Mouse (Mus musculus) gastrocnemius, adult 2 months (tissue): ENCODE results near the gene Extl2. TPM values are rescaled to one million over a fixed set of nuclear protein-coding genes. Genes with fewer than 3 reads are reported as not detected.

Experiments
- DNase-seq: peaks from one replicate; pipeline ENCODE4 v3.0.0; 2022
- H3K27ac ChIP-seq: fragments of 200-600 bp; 2 replicates; pipeline ENCODE4 v1.8.1; 2022; ENCODE audit warnings: mild to moderate bottlenecking
- H3K4me3 ChIP-seq: fragments of 200-600 bp; 2 replicates; pipeline ENCODE4 v1.8.1; 2022; ENCODE audit warnings: mild to moderate bottlenecking, moderate library complexity
- CTCF ChIP-seq: fragments of 200-600 bp; IDR thresholded peaks from 2 replicates; pipeline ENCODE4 v1.8.1; 2022; ENCODE audit warnings: antibody characterized with exemption, mild to moderate bottlenecking, moderate library complexity
- intact Hi-C: fragments of 180-260 bp; cut with DNase I; formaldehyde crosslinking; loops from one replicate; pipeline ENCODE4 v1.15.1; 2025
- total RNA-seq, 2 experiments: library from RNA; stranded (reverse); gene quantifications; 2 replicates each; pipeline ENCODE4 v1.2.3; 2021

Extl2 gene
- total RNA-seq, 2 experiments from 2014 or later: 8.7 to 11.6 TPM

- Histone ChIP-seq H3K4me3 (no peak overlapping the region), H3K27ac (no peak overlapping the region)
- intact Hi-C loops: loop anchor here (2.0 to 5.0 kb wide), 3 partner anchors 266 to 382 kb away; no protein-coding TSS in a partner anchor
- DNase-seq: no peak
- peak; percentile 75 for TF ChIP-seq CTCF
These were observed 28.3 kb upstream of the Extl2 start for GRCm38 (mm10) chr3:115979000-115979399.

- intact Hi-C loops: no loop called here
These were observed 24.0 kb upstream of the Extl2 start for GRCm38 (mm10) chr3:115983217-115983616.

GRCm38 (mm10) chr3:115984653-115985052 is 22.6 kb upstream of the Extl2 start:
- intact Hi-C loops: no loop called here
- DNase-seq: no peak
- H3K27ac ChIP-seq: no peak overlapping the region
- H3K4me3 ChIP-seq: no peak overlapping the region
- TF ChIP-seq CTCF: no peak

More at GRCm38 (mm10) chr3:115983217-115983616, 24.0 kb upstream of the Extl2 start:
- no peak for TF ChIP-seq CTCF
- Histone ChIP-seq H3K27ac (no peak overlapping the region), H3K4me3 (no peak overlapping the region)
- DNase-seq: no peak

- peak; percentile 33 for DNase-seq
- Histone ChIP-seq H3K27ac (peak overlapping the region; percentile 20; the same call in 1 of the 2 replicates), H3K4me3 (no peak overlapping the region)
- no peak for TF ChIP-seq CTCF
- intact Hi-C loops: no loop called here
These were observed 21.9 kb upstream of the Extl2 start for GRCm38 (mm10) chr3:115985183-115985892.

- Histone ChIP-seq H3K27ac (no peak overlapping the region), H3K4me3 (no peak overlapping the region)
- DNase-seq: peak; percentile 24
- intact Hi-C loops: no loop called here
- no peak for TF ChIP-seq CTCF
These were observed 15.2 kb upstream of the Extl2 start for GRCm38 (mm10) chr3:115992103-115992502.

GRCm38 (mm10) chr3:115992588-115992987 is 14.7 kb upstream of the Extl2 start:
- DNase-seq: no peak
- intact Hi-C loops: no loop called here
- Histone ChIP-seq H3K4me3 (no peak overlapping the region), H3K27ac (no peak overlapping the region)
- TF ChIP-seq CTCF: no peak

- intact Hi-C loops: no loop called here
- no peak for DNase-seq
- Histone ChIP-seq H3K4me3 (no peak overlapping the region), H3K27ac (no peak overlapping the region)
- no peak for TF ChIP-seq CTCF
These were observed 14.2 kb upstream of the Extl2 start for GRCm38 (mm10) chr3:115993025-115993424.

GRCm38 (mm10) chr3:115996929-115997328 is 10.3 kb upstream of the Extl2 start:
- Histone ChIP-seq H3K27ac (no peak overlapping the region), H3K4me3 (no peak overlapping the region)
- no peak for DNase-seq
- TF ChIP-seq CTCF: no peak
- intact Hi-C loops: no loop called here

GRCm38 (mm10) chr3:116006284-116006977 is 831 bp upstream of the Extl2 start:
- Histone ChIP-seq H3K27ac (peak overlapping the region; percentile 93), H3K4me3 (peak overlapping the region; percentile 99)
- intact Hi-C loops: no loop called here
- peak; percentile 18 for DNase-seq
- TF ChIP-seq CTCF: no peak

GRCm38 (mm10) chr3:116007941-116008440 is 729 bp downstream of the Extl2 start:
- Histone ChIP-seq H3K27ac (peak overlapping the region; percentile 93), H3K4me3 (peak overlapping the region; percentile 99)
- no peak for TF ChIP-seq CTCF
- peak; percentile 78 for DNase-seq
- intact Hi-C loops: no loop called here

- DNase-seq: no peak
- Histone ChIP-seq H3K27ac (no peak overlapping the region), H3K4me3 (no peak overlapping the region)
- intact Hi-C loops: no loop called here
- TF ChIP-seq CTCF: no peak
These were observed 2.5 kb downstream of the Extl2 start for GRCm38 (mm10) chr3:116009622-116010344.

- no peak overlapping the region for H3K4me3 ChIP-seq
- intact Hi-C loops: no loop called here
- no peak for DNase-seq
- no peak overlapping the region for H3K27ac ChIP-seq
- TF ChIP-seq CTCF: no peak
These were observed 7.6 kb downstream of the Extl2 start for GRCm38 (mm10) chr3:116014901-116015300.

- TF ChIP-seq CTCF: no peak
- Histone ChIP-seq H3K4me3 (no peak overlapping the region), H3K27ac (no peak overlapping the region)
- DNase-seq: no peak
- intact Hi-C loops: no loop called here
These were observed 8.9 kb downstream of the Extl2 start for GRCm38 (mm10) chr3:116016116-116016515.
